Mouse (Mus musculus) gastrocnemius, postnatal 14 days (tissue): ENCODE results near the gene Actn3. TPM values are rescaled to one million over a fixed set of nuclear protein-coding genes. Genes with fewer than 3 reads are reported as not detected.
A peak's percentile ranks its signal among the peaks of the same experiment; 100 is the strongest.
"Not testable (repeated sequence)": the region's sequence is repeated elsewhere in the genome, so short reads cannot be mapped to it uniquely, and the experiment has no call there.

Experiments
- DNase-seq: peaks from one replicate; pipeline ENCODE4 v3.0.0; 2021; ENCODE audit warnings: mixed read lengths
- intact Hi-C: fragments of 180-260 bp; cut with DNase I; formaldehyde crosslinking; loops from one replicate; pipeline ENCODE4 v1.15.1; 2025; ENCODE audit warnings: low total_unique reads
- total RNA-seq, 2 experiments: library from RNA; stranded (reverse); gene quantifications; 2 replicates each; pipeline ENCODE4 v1.2.3; 2021

Gene Actn3
- total RNA-seq, 2 experiments from 2014 or later, result 5,946 to 6,289 TPM

DNA sequence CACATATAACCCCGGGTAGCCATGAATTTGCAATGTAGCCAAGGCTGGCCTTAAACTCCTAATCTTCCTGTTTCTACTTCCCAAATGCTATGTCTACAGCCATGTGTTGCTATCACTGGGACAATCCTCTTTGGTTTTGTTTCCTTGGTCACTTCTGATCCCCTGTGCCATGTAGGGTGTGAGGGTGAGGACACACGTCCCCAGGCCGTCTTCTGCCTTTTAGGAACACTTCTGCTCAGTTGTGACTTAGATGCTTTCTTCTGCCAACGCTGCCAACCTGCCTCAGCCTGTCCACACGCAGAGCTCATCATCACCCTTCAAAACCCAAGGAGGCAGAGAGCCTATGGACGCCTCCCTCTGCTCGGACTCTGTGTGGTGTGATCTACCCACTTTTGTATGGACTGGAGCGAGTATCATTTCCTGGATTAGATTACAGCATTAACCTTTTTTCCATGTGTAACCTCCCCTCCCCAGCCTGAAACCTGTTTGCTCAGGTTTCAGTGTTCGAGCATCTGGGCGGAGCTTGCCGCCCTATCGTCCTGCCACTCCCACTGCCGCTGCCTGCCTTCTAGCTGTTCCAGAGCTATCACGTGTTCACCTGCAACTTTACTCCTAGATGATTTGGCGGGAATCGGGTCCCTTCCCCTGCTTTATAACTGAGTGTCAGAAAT lies 49.1 kb downstream of the Actn3 start:
- intact Hi-C loops, result no loop called here

DNA sequence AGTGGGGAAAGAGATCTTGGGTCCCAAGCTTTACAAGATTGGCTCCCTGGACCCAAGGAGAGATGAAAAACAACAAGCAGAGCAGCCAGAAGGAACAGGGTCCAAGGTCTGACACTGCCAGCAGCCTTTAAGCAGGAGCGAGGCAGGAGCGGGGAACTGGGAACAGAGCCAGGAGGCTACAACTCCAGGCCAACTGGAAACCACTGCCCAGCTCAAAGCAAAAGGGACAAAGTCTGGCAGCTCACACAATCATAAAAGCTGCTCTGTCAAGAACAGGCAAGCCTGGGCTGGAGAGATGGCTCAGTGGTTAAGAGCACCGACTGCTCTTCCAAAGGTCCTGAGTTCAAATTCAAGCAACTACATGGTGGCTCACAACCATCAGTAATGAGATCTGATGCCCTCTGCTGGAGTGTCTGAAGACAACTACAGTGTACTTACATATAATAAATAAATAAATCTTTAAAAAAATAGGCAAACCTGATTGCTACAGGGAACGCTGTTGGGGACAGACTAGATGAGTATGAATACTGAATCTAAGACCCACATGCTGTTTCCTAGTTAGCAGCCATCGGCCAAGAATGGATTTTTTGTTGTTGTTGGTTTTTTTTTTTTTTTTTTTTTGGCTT lies 56.9 kb downstream of the Actn3 start:
- DNase-seq, result peak; percentile 85
- intact Hi-C loops, result no loop called here

More for the DNA sequence above, 49.1 kb downstream of the Actn3 start:
- no peak for DNase-seq

DNA sequence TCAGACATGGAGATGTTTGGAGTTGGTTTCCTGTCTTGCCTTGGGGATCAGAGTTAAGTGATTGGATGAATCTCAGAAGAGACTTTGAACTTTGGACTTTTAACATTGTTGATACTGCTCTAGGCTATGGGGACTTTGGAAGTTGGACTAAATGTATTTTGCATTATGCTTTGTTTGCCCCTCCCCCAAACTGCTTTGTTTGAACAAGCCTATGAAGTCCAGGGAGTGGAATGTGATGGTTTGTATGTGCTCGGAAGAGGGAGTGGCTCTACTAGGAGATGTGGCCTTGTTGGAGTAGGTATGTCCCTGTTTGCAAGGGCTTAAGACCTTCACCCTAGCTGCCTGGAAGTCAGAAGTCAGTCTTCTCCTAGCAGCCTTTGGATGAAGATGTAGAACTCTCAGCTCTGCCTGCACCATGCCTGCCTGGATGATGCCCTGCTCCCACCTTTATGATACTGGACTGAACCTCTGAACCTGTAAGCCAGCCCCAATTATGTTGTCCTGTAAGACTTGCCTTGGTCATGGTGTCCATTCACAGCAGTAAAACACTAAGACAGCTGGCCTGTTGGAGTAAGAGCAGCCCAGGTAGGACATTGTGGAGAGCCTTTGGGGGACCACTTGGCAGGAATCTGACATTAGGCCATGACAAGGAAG lies 60.4 kb downstream of the Actn3 start:
- intact Hi-C loops, result no loop called here
- no peak for DNase-seq

DNA sequence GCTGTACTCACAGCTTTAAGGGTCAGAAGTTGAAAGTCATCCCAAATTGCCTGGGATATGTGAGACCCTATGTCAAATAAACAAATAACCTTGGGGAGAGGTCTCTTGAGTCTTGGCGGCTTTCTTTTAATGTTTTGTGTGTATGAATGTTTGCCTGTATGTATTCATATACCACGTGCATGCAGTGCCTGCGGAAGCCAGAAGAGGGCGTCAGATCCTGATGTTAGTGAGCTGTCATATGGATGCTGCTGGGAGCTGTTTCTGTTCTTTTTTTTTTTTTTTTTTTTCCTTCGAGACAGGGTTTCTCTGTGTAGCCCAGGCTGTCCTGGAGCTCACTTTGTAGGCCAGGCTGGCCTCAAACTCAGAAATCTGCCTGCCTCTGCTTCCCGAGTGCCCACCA lies 64.7 kb downstream of the Actn3 start:
- intact Hi-C loops, result loop anchor here (2.0 kb wide), 1 partner anchor 58 kb away; no protein-coding TSS in a partner anchor
- DNase-seq, result no peak

DNA sequence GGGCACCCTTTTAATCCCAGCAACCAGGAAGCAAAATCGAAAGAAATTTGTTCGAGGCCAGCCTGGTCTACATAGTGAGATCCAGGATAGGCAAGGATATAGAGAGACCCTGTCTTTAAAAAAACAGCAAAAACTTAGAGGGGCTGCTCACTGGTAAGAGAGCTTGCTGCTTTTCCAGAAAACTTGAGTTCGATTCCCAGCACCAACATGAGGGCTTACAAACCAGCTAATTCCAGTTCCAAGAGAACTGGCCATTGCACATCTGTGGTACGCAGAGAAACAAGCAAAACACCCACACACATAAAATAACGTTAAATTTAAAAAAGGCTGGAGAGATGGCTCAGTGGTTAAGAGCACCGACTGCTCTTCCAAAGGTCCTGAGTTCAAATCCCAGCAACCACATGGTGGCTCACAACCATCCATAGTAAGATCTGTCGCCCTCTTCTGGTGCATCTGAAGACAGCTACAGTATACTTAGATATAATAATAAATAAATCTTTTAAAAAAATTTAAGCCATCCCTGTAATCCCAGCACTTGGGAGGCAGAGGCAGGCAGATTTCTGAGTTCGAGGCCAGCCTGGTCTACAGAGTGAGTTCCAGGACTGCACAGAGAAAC lies 65.3 kb downstream of the Actn3 start:
- intact Hi-C loops, result loop anchor here (2.0 kb wide), 1 partner anchor 58 kb away; no protein-coding TSS in a partner anchor
- DNase-seq, result not testable (repeated sequence)

DNA sequence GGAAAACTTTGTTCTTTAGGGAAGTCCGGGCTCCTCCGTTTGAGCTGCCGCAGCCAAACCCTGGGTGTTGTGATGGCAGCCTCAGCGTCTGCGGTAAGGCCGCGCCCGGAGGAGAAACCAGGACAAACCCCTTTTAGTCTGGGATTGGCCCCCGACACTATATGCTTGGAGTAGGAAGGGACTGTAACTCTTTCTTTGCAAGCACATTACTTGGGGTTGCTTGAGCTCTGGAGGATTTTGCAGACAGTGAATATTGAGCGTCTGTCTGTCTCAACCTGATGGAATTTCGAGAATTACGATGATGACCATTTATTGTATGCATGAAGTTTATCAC lies 65.8 kb downstream of the Actn3 start:
- no peak for DNase-seq
- intact Hi-C loops, result loop anchor here (2.0 kb wide), 1 partner anchor 57 kb away; no protein-coding TSS in a partner anchor

Other genes with a start within 250 kb of the Actn3 start
- under 1 TPM; 0.12 to 0.71 TPM for gene Gm960, start 179.2 kb downstream of the Actn3 start, total RNA-seq
- gene Sptbn2, start 166.7 kb downstream of the Actn3 start, total RNA-seq, result under 1 TPM; 0.23 to 0.40 TPM
- gene Rbm4b, start 121.4 kb downstream of the Actn3 start, total RNA-seq, result 1 to 10 TPM; 2.5 to 3.4 TPM
- 10 to 100 TPM; 32.3 to 36.9 TPM for gene Rbm4, start 84.0 kb downstream of the Actn3 start, total RNA-seq
- gene Gm21992, start 66.3 kb downstream of the Actn3 start, total RNA-seq, result 10 to 100 TPM in 1 of 2 experiments, 1 to 10 TPM in 1; 9.0 to 11.9 TPM
- gene Rbm14, start 66.3 kb downstream of the Actn3 start, total RNA-seq, result 10 to 100 TPM; 13.6 to 13.9 TPM
- gene Ccs, start 38.6 kb downstream of the Actn3 start, total RNA-seq, result 10 to 100 TPM; 31.4 to 34.1 TPM
- not detected for gene Ccdc87, start 38.5 kb downstream of the Actn3 start, total RNA-seq
- gene Ctsf, start 22.8 kb downstream of the Actn3 start, total RNA-seq, result 10 to 100 TPM; 29.5 to 38.2 TPM
- 1 to 10 TPM; 3.3 to 3.7 TPM for gene Zdhhc24, start 759 bp upstream of the Actn3 start, total RNA-seq
- 1 to 10 TPM; 3.0 to 3.1 TPM for gene Bbs1, start 28.7 kb upstream of the Actn3 start, total RNA-seq
- 10 to 100 TPM; 25.8 to 28.4 TPM for gene Dpp3, start 50.4 kb upstream of the Actn3 start, total RNA-seq
- gene Peli3, start 65.2 kb upstream of the Actn3 start, total RNA-seq, result under 1 TPM; 0.60 to 0.96 TPM
- 10 to 100 TPM; 51.5 to 52.3 TPM for gene Mrpl11, start 84.2 kb upstream of the Actn3 start, total RNA-seq
- not detected for gene Npas4, start 112.4 kb upstream of the Actn3 start, total RNA-seq
- gene Slc29a2, start 146.0 kb upstream of the Actn3 start, total RNA-seq, result 1 to 10 TPM; 4.9 to 6.5 TPM
- 10 to 100 TPM; 20.4 to 23.7 TPM for gene B4gat1, start 160.9 kb upstream of the Actn3 start, total RNA-seq
- gene AC124502.3, start 161.0 kb upstream of the Actn3 start, total RNA-seq, result under 1 TPM; 0.43 to 0.89 TPM
- 10 to 100 TPM; 11.1 to 11.3 TPM for gene Brms1, start 163.4 kb upstream of the Actn3 start, total RNA-seq
- 1 to 10 TPM in 1 of 2 experiments, under 1 TPM in 1; 0.55 to 1.1 TPM for gene Rin1, start 172.6 kb upstream of the Actn3 start, total RNA-seq
- 10 to 100 TPM; 23.8 to 43.2 TPM for gene Cd248, start 190.2 kb upstream of the Actn3 start, total RNA-seq
- gene Tmem151a, start 207.6 kb upstream of the Actn3 start, total RNA-seq, result under 1 TPM; 0.16 to 0.69 TPM
- gene Yif1a, start 210.6 kb upstream of the Actn3 start, total RNA-seq, result 10 to 100 TPM; 43.8 to 47.3 TPM
- gene Cnih2, start 220.6 kb upstream of the Actn3 start, total RNA-seq, result under 1 TPM; 0.14 to 0.40 TPM
- gene Rab1b, start 229.2 kb upstream of the Actn3 start, total RNA-seq, result 100 to 1,000 TPM; 113 to 119 TPM
- 10 to 100 TPM; 32.1 to 34.3 TPM for gene Klc2, start 240.7 kb upstream of the Actn3 start, total RNA-seq